Mouse (Mus musculus) megakaryocyte, embryonic 14.5 days (primary cell): ENCODE results near the gene Leng9.

Source experiments
- FLI1 ChIP-seq: IDR thresholded peaks from 2 replicates; pipeline ENCODE4 v1.6.1; 2012; ENCODE audit warnings: low read length, inconsistent platforms, mixed read lengths
- GATA1 ChIP-seq: IDR thresholded peaks from 3 replicates; pipeline ENCODE4 v1.6.1; 2012; ENCODE audit warnings: mixed read lengths, low read length, inconsistent platforms, borderline replicate concordance

GRCm38 (mm10) chr7:4132581-4132980 lies 17.6 kb downstream of the Leng9 start:
- TF ChIP-seq GATA1 (no peak), FLI1 (no peak)
